ENCODE assay signal across 9 mouse cellular contexts in the genomic region with DNA sequence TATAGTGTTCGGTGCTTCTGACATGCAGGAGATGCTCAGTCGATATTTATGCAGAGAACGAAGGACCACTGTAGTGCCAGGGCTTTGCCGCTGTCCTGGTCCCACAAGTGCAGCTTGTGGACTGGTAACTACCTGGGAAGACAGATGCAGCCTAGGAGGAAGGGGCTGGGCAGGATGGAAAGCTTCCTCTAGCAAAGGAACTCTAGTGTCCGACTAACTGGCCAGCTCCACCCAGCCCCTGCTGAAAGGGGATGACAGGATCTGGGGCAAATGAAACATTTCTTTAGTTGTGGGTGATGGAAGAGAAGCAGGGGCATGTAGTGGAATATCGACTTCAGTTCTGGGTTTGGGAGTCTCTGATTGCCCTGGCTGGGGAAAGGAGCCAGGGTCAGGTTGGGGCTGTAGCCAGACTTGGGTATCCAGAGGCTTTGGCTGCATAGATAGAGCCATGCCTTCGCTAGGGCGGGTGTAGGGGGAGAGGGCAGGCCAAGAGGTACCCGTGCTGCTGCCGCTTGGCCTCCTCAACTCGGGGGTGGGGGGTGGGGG. TPM values are rescaled to one million over a fixed set of nuclear protein-coding genes. Genes with fewer than 3 reads are reported as not detected.
DNase-seq lines count a peak whose midpoint lies in the region; ATAC-seq and TF ChIP-seq lines count a peak whose summit lies in the region.
"Had no signal": no experiment of that assay in that cellular context is flagged by ENCODE, and none has a peak within 500 bp of the region (broad histone marks: within the 10 kb centered on the region; RNA-seq: fewer than 3 reads in every experiment).

No protein-coding gene starts in this region.

- in situ Hi-C loops in ES-E14 (cut with MboI; ENCODE audit: low sequenced_read_pairs in 2 of 2, unreplicated experiment in 2 of 2), result no loop called here

- TF ChIP-seq CTCF in cerebellum, adult 2 months (IDR thresholded peaks at IDR 0.05; ENCODE audit: borderline replicate concordance, insufficient read depth, low read depth, low read length), result no peak

- H3K27ac ChIP-seq in cerebellum, adult 2 months (ENCODE audit: insufficient read depth, low read length), result no peak overlapping the region
- no peak overlapping the region for H3K27ac ChIP-seq in ES-E14 (ENCODE audit: insufficient read depth, low read depth, low read length, poor library complexity, severe bottlenecking)
- H3K27ac ChIP-seq in heart, embryonic 16.5 days (ENCODE audit: low read length), result no peak overlapping the region
- H3K27ac ChIP-seq in midbrain, embryonic 11.5 days (ENCODE audit: low read depth, low read length), result no peak overlapping the region

- TF ChIP-seq POLR2A in cerebellum, adult 2 months (IDR thresholded peaks at IDR 0.05; ENCODE audit: borderline replicate concordance, insufficient read depth, low read length), result no peak

- peak; percentile 15; the same call in 1 of the 2 replicates for ATAC-seq in heart, embryonic 16.5 days (replicated peaks; ENCODE audit: extremely low read depth, insufficient read depth, low FRiP score)
- peak; percentile 37 for ATAC-seq in midbrain, embryonic 11.5 days (ENCODE audit: low FRiP score)
- ATAC-seq: inflammation-experienced regulatory T-cells, adult 6 months had no signal

- WGBS in cerebellum, adult 2 months, result 32% methylated on average over 10 of the region's 11 CpGs
- WGBS in heart, embryonic 16.5 days, result 26% methylated on average over 10 of the region's 11 CpGs
- WGBS in midbrain, embryonic 11.5 days, result 37% methylated on average over 8 of the region's 11 CpGs

- DNase-seq in cerebellum, adult 2 months, result peak in 1 of 2 experiments; percentile 15
- no peak for DNase-seq in cerebellum, adult 9-10 months
- DNase-seq in ES-E14 (ENCODE audit: low read depth, low spot score) (no peak), MN1 (ENCODE audit: low spot score) (no peak)
- DNase-seq in midbrain, embryonic 11.5 days (ENCODE audit: low spot score, missing footprints), result peak; percentile 91
- no peak for DNase-seq in c-Kit-positive CD71-positive TER-119-positive erythroid progenitor cells, embryonic 14.5 days (ENCODE audit: low spot score)
- no peak for DNase-seq in adrenal gland, postnatal 10 days

- peak overlapping the region; percentile 71 for H3K4me2 ChIP-seq in heart, embryonic 16.5 days (ENCODE audit: low read depth, low read length)
- peak overlapping the region; percentile 95 for H3K4me2 ChIP-seq in midbrain, embryonic 11.5 days

- no peaks in the 10 kb centered on the region for H3K36me3 ChIP-seq in ES-E14 (ENCODE audit: control insufficient read depth, insufficient read depth, low read length, poor library complexity, severe bottlenecking)
- no peaks in the 10 kb centered on the region for H3K36me3 ChIP-seq in heart, embryonic 16.5 days (ENCODE audit: control insufficient read depth, insufficient read depth)
- no peaks in the 10 kb centered on the region for H3K36me3 ChIP-seq in midbrain, embryonic 11.5 days (ENCODE audit: control insufficient read depth, insufficient read depth, low read length)

- peak overlapping the region; percentile 52 for H3K4me3 ChIP-seq in cerebellum, adult 2 months (replicated peaks; ENCODE audit: insufficient read depth, low read depth, low read length)
- H3K4me3 ChIP-seq in ES-E14 (ENCODE audit: insufficient read depth in 1 of 2, low read depth in 1 of 2, low read length in 2 of 2, poor library complexity in 1 of 2, severe bottlenecking in 1 of 2), result peak overlapping the region; percentile 20 to 67; a peak in 2 of 4 replicates
- H3K4me3 ChIP-seq in heart, embryonic 16.5 days (ENCODE audit: low read length), result peak overlapping the region; percentile 52
- peak overlapping the region; percentile 67 for H3K4me3 ChIP-seq in midbrain, embryonic 11.5 days (ENCODE audit: low read depth, low read length)

- H3K27me3 ChIP-seq in cerebellum, adult 2 months (ENCODE audit: control insufficient read depth, insufficient read depth, low read length), result no peaks in the 10 kb centered on the region; the same call in 1 of the 2 replicates
- peaks cover 48% of the 10 kb centered on the region for H3K27me3 ChIP-seq in heart, embryonic 16.5 days (ENCODE audit: control insufficient read depth, insufficient read depth, low read length)
- H3K27me3 ChIP-seq in midbrain, embryonic 11.5 days (ENCODE audit: control insufficient read depth, insufficient read depth, low read length), result peaks cover 14% of the 10 kb centered on the region; the same call in 1 of the 2 replicates

- H3K4me1 ChIP-seq in cerebellum, adult 2 months (ENCODE audit: control insufficient read depth, insufficient read depth, low read length), result no peaks in the 10 kb centered on the region
- H3K4me1 ChIP-seq in ES-E14 (ENCODE audit: control insufficient read depth in 2 of 2, insufficient read depth in 2 of 2, low read length in 2 of 2, poor library complexity in 1 of 2), result peaks cover 0 to 2% of the 10 kb centered on the region in 2 experiments; a peak in 1 of 4 replicates
- peaks cover 2% of the 10 kb centered on the region; the same call in 1 of the 2 replicates for H3K4me1 ChIP-seq in heart, embryonic 16.5 days (ENCODE audit: control insufficient read depth, insufficient read depth, low read length)
- H3K4me1 ChIP-seq in midbrain, embryonic 11.5 days (ENCODE audit: control insufficient read depth, insufficient read depth, low read length), result peaks cover 14% of the 10 kb centered on the region

- no peaks in the 10 kb centered on the region for H3K9me3 ChIP-seq in ES-E14 (ENCODE audit: control insufficient read depth, insufficient read depth, low read depth, low read length)
- H3K9me3 ChIP-seq in heart, embryonic 16.5 days (replicated peaks; ENCODE audit: control insufficient read depth, low read length), result no peaks in the 10 kb centered on the region
- no peaks in the 10 kb centered on the region for H3K9me3 ChIP-seq in midbrain, embryonic 11.5 days (ENCODE audit: control insufficient read depth, low read length)

- H3K9ac ChIP-seq in ES-E14 (ENCODE audit: insufficient read depth, low read depth, low read length, poor library complexity, severe bottlenecking), result no peak overlapping the region
- H3K9ac ChIP-seq in heart, embryonic 16.5 days (ENCODE audit: low read length), result peak overlapping the region; percentile 61; the same call in 1 of the 2 replicates
- H3K9ac ChIP-seq in midbrain, embryonic 11.5 days (ENCODE audit: low read length), result peak overlapping the region; percentile 77; the same call in 1 of the 2 replicates

TF ChIP-seq in ES-E14, 5 proteins besides CTCF, POLR2A, EP300 and RAD21:
- TF ChIP-seq HCFC1 (IDR thresholded peaks at IDR 0.05; ENCODE audit: borderline replicate concordance, insufficient read depth, low read length), result no peak
- TF ChIP-seq ZC3H11A (IDR thresholded peaks at IDR 0.05; ENCODE audit: borderline replicate concordance, low read depth, low read length), result no peak
- TF ChIP-seq MAFK (IDR thresholded peaks at IDR 0.05; ENCODE audit: insufficient read depth, low read depth, low read length), result no peak
- no peak for TF ChIP-seq CHD2 (IDR thresholded peaks at IDR 0.05; ENCODE audit: low read depth, low read length)
- no peak for TF ChIP-seq ZNF384 (IDR thresholded peaks at IDR 0.05; ENCODE audit: low read depth, low read length)

RNA-seq across cellular contexts. Expression of gene Chst1, which starts 0.5 kb away (rescaled TPM):
- polyA plus RNA-seq in cerebellum, adult 2 months (2012; rRNA removed), result 50.3 and 57.7 TPM in 2 replicates
- 0.42 and 0.98 TPM in 2 replicates for total RNA-seq in ES-E14 (2012; rRNA removed)
- 2.5 and 2.6 TPM in 2 replicates for polyA plus RNA-seq in heart, embryonic 16.5 days (2015; fragmentation: Nextera tagmentation; extraction: Ambion mirVana)
- 4.2 and 4.3 TPM in 2 replicates for polyA plus RNA-seq in midbrain, embryonic 11.5 days (2014; fragmentation: Nextera tagmentation; extraction: Ambion mirVana)
- 10 to 100 TPM in 1 of 2 experiments, 1 to 10 TPM in 1; 9.6 to 13.0 TPM for total RNA-seq in adrenal gland, postnatal 10 days (2021)
- polyA plus RNA-seq: inflammation-experienced regulatory T-cells, adult 6 months had no signal
